Mouse (Mus musculus) hindlimb bud, embryonic 11.5 days (tissue): ENCODE results near the gene Myl4.
"Not testable (repeated sequence)": the region's sequence is repeated elsewhere in the genome, so short reads cannot be mapped to it uniquely, and the experiment has no call there.

Experiments
- DNase-seq: peaks from one replicate; pipeline ENCODE4 v3.0.0-alpha.2; 2012; ENCODE audit warnings: low read depth, low spot score; ENCODE audit errors: extremely low spot score

Myl4 gene

GRCm38 (mm10) chr11:104570515-104570914 is 20.1 kb downstream of the Myl4 start:
- not testable (repeated sequence) for DNase-seq

GRCm38 (mm10) chr11:104571373-104571772 is 20.9 kb downstream of the Myl4 start:
- DNase-seq: not testable (repeated sequence)

GRCm38 (mm10) chr11:104572091-104572490 is 21.6 kb downstream of the Myl4 start:
- DNase-seq: no peak

- no peak for DNase-seq
Measured at GRCm38 (mm10) chr11:104572566-104572965, 22.1 kb downstream of the Myl4 start.

- no peak for DNase-seq
Measured at GRCm38 (mm10) chr11:104576772-104577612, 26.5 kb downstream of the Myl4 start.

- DNase-seq: no peak
Measured at GRCm38 (mm10) chr11:104578074-104578473, 27.6 kb downstream of the Myl4 start.

- DNase-seq: no peak
Measured at GRCm38 (mm10) chr11:104579084-104579483, 28.6 kb downstream of the Myl4 start.

- DNase-seq: no peak
Measured at GRCm38 (mm10) chr11:104579575-104579974, 29.1 kb downstream of the Myl4 start.

- no peak for DNase-seq
Measured at GRCm38 (mm10) chr11:104580091-104580490, 29.6 kb downstream of the Myl4 start.

- no peak for DNase-seq
Measured at GRCm38 (mm10) chr11:104580606-104581005, 30.1 kb downstream of the Myl4 start.

- no peak for DNase-seq
Measured at GRCm38 (mm10) chr11:104581446-104582307, 31.2 kb downstream of the Myl4 start.

- DNase-seq: no peak
Measured at GRCm38 (mm10) chr11:104582308-104582606, 31.8 kb downstream of the Myl4 start.

- DNase-seq: no peak
Measured at GRCm38 (mm10) chr11:104582630-104583364, 32.3 kb downstream of the Myl4 start.

GRCm38 (mm10) chr11:104585495-104585894 is 35.0 kb downstream of the Myl4 start:
- no peak for DNase-seq

GRCm38 (mm10) chr11:104587904-104588303 is 37.4 kb downstream of the Myl4 start:
- DNase-seq: no peak

- DNase-seq: no peak
Measured at GRCm38 (mm10) chr11:104588513-104588912, 38.0 kb downstream of the Myl4 start.

- no peak for DNase-seq
Measured at GRCm38 (mm10) chr11:104589570-104589969, 39.1 kb downstream of the Myl4 start.

- peak; percentile 78 for DNase-seq
Measured at GRCm38 (mm10) chr11:104590148-104590547, 39.7 kb downstream of the Myl4 start.

- no peak for DNase-seq
Measured at GRCm38 (mm10) chr11:104592066-104592835, 41.8 kb downstream of the Myl4 start.

GRCm38 (mm10) chr11:104596365-104596764 is 45.9 kb downstream of the Myl4 start:
- DNase-seq: no peak
